Comparison of ENCODE assay signal across 23 mouse cellular contexts in genomic region chr1:52170747-52171146, GRCm38 (mm10). TPM values are rescaled to one million over a fixed set of nuclear protein-coding genes. Genes with fewer than 3 reads are reported as not detected.
DNase-seq lines count a peak whose midpoint lies in the region; ATAC-seq lines count a peak whose summit lies in the region.
"Had no signal": no experiment of that assay in that cellular context is flagged by ENCODE, and none has a peak within 500 bp of the region (broad histone marks: within the 10 kb centered on the region; RNA-seq: fewer than 3 reads in every experiment).

No protein-coding gene starts in this region.

- peaks cover 5% of the 10 kb centered on the region; the same call in 1 of the 2 replicates for H3K36me3 ChIP-seq in heart, embryonic 14.5 days (ENCODE audit: control insufficient read depth, insufficient read depth, low read length)
- 0 out of 2 replicates have a peak, but pooled peaks cover 3% of the 10 kb centered on the region for H3K36me3 ChIP-seq in intestine, embryonic 16.5 days (ENCODE audit: control insufficient read depth, insufficient read depth, low read length)
- H3K36me3 ChIP-seq: embryonic facial prominence, embryonic 13.5 days; forebrain, embryonic 10.5 days; heart, embryonic 15.5 days; stomach, embryonic 15.5 days had no signal

- no peaks in the 10 kb centered on the region for H3K9me3 ChIP-seq in heart, embryonic 14.5 days (ENCODE audit: control insufficient read depth, low read length)
- no peaks in the 10 kb centered on the region for H3K9me3 ChIP-seq in intestine, embryonic 16.5 days (ENCODE audit: control insufficient read depth, low read length)
- H3K9me3 ChIP-seq: embryonic facial prominence, embryonic 13.5 days; forebrain, embryonic 10.5 days; G1E; heart, embryonic 15.5 days; hindbrain, embryonic 13.5 days; neural tube, embryonic 13.5 days; stomach, embryonic 15.5 days had no signal

- H3K27me3 ChIP-seq in heart, embryonic 14.5 days (ENCODE audit: control insufficient read depth, insufficient read depth, low read length): no peaks in the 10 kb centered on the region
- H3K27me3 ChIP-seq in intestine, embryonic 16.5 days (replicated peaks; ENCODE audit: control insufficient read depth, insufficient read depth, low read length): no peaks in the 10 kb centered on the region
- H3K27me3 ChIP-seq: embryonic facial prominence, embryonic 13.5 days; heart, embryonic 15.5 days; hindbrain, embryonic 13.5 days; neural tube, embryonic 13.5 days; Patski; stomach, embryonic 15.5 days had no signal

- H3K27ac ChIP-seq in heart, embryonic 14.5 days (replicated peaks in 1 of 2; ENCODE audit: control insufficient read depth in 1 of 2, insufficient read depth in 1 of 2, low read depth in 2 of 2, low read length in 2 of 2): no peak overlapping the region
- no peak overlapping the region for H3K27ac ChIP-seq in intestine, embryonic 16.5 days (ENCODE audit: low read length)
- H3K27ac ChIP-seq: embryonic facial prominence, embryonic 13.5 days; forebrain, embryonic 10.5 days; heart, embryonic 15.5 days; hindbrain, embryonic 13.5 days; liver, embryonic 14.5 days; macrophage; neural tube, embryonic 13.5 days; stomach, embryonic 15.5 days had no signal

- H3K4me3 ChIP-seq in heart, embryonic 14.5 days (ENCODE audit: control insufficient read depth in 1 of 2, insufficient read depth in 1 of 2, low read depth in 1 of 2, low read length in 2 of 2): no peak overlapping the region
- H3K4me3 ChIP-seq in intestine, embryonic 16.5 days (ENCODE audit: low read length): no peak overlapping the region
- H3K4me3 ChIP-seq: embryonic facial prominence, embryonic 13.5 days; forebrain, embryonic 10.5 days; heart, embryonic 15.5 days; hindbrain, embryonic 13.5 days; myocyte; neural tube, embryonic 13.5 days; stomach, embryonic 15.5 days had no signal

- H3K9ac ChIP-seq in heart, embryonic 14.5 days (ENCODE audit: low read length): no peak overlapping the region
- H3K9ac ChIP-seq in intestine, embryonic 16.5 days (ENCODE audit: low read depth, low read length): no peak overlapping the region
- H3K9ac ChIP-seq: embryonic facial prominence, embryonic 13.5 days; heart, embryonic 15.5 days; hindbrain, embryonic 13.5 days; liver, embryonic 14.5 days; neural tube, embryonic 13.5 days; stomach, embryonic 15.5 days had no signal

- 71% methylated on average over 7 of the region's 7 CpGs for WGBS in heart, embryonic 14.5 days
- 72% methylated on average over 7 of the region's 7 CpGs for WGBS in intestine, embryonic 16.5 days

- ATAC-seq in heart, embryonic 14.5 days (ENCODE audit: insufficient number of reproducible peaks, insufficient read depth, low FRiP score, low read depth): no peak
- ATAC-seq in CD4-positive, CD25-positive, alpha-beta regulatory T cell, adult 4 months: peak; percentile 5
- peak; percentile 18; the same call in 1 of the 2 replicates for ATAC-seq in intestine, embryonic 16.5 days

- peaks cover 8 to 17% of the 10 kb centered on the region in 2 experiments for H3K4me1 ChIP-seq in heart, embryonic 14.5 days (ENCODE audit: control insufficient read depth in 2 of 2, insufficient read depth in 2 of 2, low read length in 2 of 2)
- H3K4me1 ChIP-seq in intestine, embryonic 16.5 days (ENCODE audit: control insufficient read depth, insufficient read depth, low read length): peaks cover 4% of the 10 kb centered on the region
- H3K4me1 ChIP-seq: neural tube, embryonic 13.5 days had no signal

- no peak for DNase-seq in heart, postnatal 4 days
- DNase-seq in A20 (ENCODE audit: low read depth, low spot score): peak; percentile 29
- DNase-seq in right cerebral cortex, adult 18-20 months: no peak
- no peak for DNase-seq in thymus, postnatal 25 days
- DNase-seq: cerebellum, adult 11 months; kidney, adult 2 months; layer of hippocampus, adult 9-11 months; midbrain, embryonic 14.5 days; right cerebral cortex, postnatal 25 days had no signal

- H3K4me2 ChIP-seq in heart, embryonic 14.5 days (ENCODE audit: low read length): peak overlapping the region; percentile 50
- no peak overlapping the region for H3K4me2 ChIP-seq in intestine, embryonic 16.5 days (ENCODE audit: low read depth, low read length)
- H3K4me2 ChIP-seq: embryonic facial prominence, embryonic 13.5 days; hindbrain, embryonic 13.5 days; neural tube, embryonic 13.5 days; stomach, embryonic 15.5 days had no signal

RNA-seq across cellular contexts. Expression of gene Stat1, which starts 51.5 kb away (rescaled TPM):
- 31.7 and 38.0 TPM in 2 replicates for polyA plus RNA-seq in heart, embryonic 14.5 days (2014; fragmentation: Nextera tagmentation; extraction: Ambion mirVana)
- total RNA-seq in heart, postnatal 4 days (2021): 10 to 100 TPM; 21.1 to 22.6 TPM
- 1,000 to 10,000 TPM in 1 of 2 experiments, 100 to 1,000 TPM in 1; 971 to 1,303 TPM for polyA plus RNA-seq in CD4-positive, CD25-positive, alpha-beta regulatory T cell, adult 4 months (2017; shearing (Covaris generic))
- 30.3 and 33.4 TPM in 2 replicates for polyA plus RNA-seq in intestine, embryonic 16.5 days (2015; fragmentation: Nextera tagmentation; extraction: Ambion mirVana)

Comparison
In these comparisons a context has a peak if more than half of its experiments do, and no peak if none do; other contexts are left out.
1. RNA of gene Stat1, which starts 51.5 kb away (polyA plus RNA-seq): 971 to 1,303 TPM in CD4-positive, CD25-positive, alpha-beta regulatory T cell, adult 4 months; 31.7 to 38.0 TPM in heart, embryonic 14.5 days and 30.3 to 33.4 TPM in intestine, embryonic 16.5 days; every median in the first group is over 10 times any median in the second.